Mouse (Mus musculus) small intestine, adult 2 months (tissue): ENCODE data around the gene Fbxl19. TPM values are rescaled to one million over a fixed set of nuclear protein-coding genes. Genes with fewer than 3 reads are reported as not detected.

Experiments used
- H3K27ac ChIP-seq: fragments of 200-500 bp; 2 replicates; pipeline ENCODE4 v1.5.1; 2012; ENCODE audit warnings: low read depth, low read length, control low read depth, inconsistent platforms; ENCODE audit not compliant: insufficient read depth
- H3K27me3 ChIP-seq: fragments of 200-500 bp; 2 replicates; pipeline ENCODE4 v1.6.1; 2012; ENCODE audit warnings: mild to moderate bottlenecking, moderate library complexity, low read length, inconsistent platforms; ENCODE audit not compliant: control insufficient read depth, insufficient read depth
- H3K36me3 ChIP-seq: fragments of 200-500 bp; 2 replicates; pipeline ENCODE4 v1.6.1; 2012; ENCODE audit warnings: mild to moderate bottlenecking, low read length, control low read depth, inconsistent platforms; ENCODE audit not compliant: control insufficient read depth, insufficient read depth
- H3K4me1 ChIP-seq: fragments of 200-500 bp; 2 replicates; pipeline ENCODE4 v1.6.1; 2012; ENCODE audit warnings: low read length, inconsistent platforms, mixed read lengths; ENCODE audit not compliant: control insufficient read depth, insufficient read depth, insufficient read length
- H3K4me3 ChIP-seq: fragments of 200-500 bp; 2 replicates; pipeline ENCODE4 v1.5.1; 2012; ENCODE audit warnings: low read depth, mild to moderate bottlenecking, control low read depth, inconsistent platforms, low read length, moderate library complexity
- CTCF ChIP-seq: fragments of 200-500 bp; IDR thresholded peaks from 2 replicates; pipeline ENCODE4 v1.5.1; 2012; ENCODE audit warnings: low read depth, mild to moderate bottlenecking, control low read depth, inconsistent platforms, low read length, moderate library complexity, mixed read lengths; ENCODE audit not compliant: insufficient replicate concordance, insufficient read length; ENCODE audit errors: extremely low read depth
- POLR2A ChIP-seq: fragments of 200-500 bp; IDR thresholded peaks from 2 replicates; pipeline ENCODE4 v1.6.1; 2012; ENCODE audit warnings: low read depth, mild to moderate bottlenecking, control low read depth, inconsistent platforms, low read length, moderate library complexity
- WGBS: fragments of 180-500 bp; shearing (Covaris S2); methylation state at CpG from one replicate; pipeline ENCODE4 v1.1.7; 2018; 5-methylcytosine and 5-hydroxymethylcytosine counted together
- polyA plus RNA-seq: library from polyadenylated mRNA; depleted of rRNA; stranded (reverse); fragments of >200 nt; gene quantifications from 2 replicates; pipeline ENCODE4 v1.2.3, GENCODE M21; 2012

Fbxl19 gene
- polyA plus RNA-seq, 1 experiment = 53.0 TPM

DNA sequence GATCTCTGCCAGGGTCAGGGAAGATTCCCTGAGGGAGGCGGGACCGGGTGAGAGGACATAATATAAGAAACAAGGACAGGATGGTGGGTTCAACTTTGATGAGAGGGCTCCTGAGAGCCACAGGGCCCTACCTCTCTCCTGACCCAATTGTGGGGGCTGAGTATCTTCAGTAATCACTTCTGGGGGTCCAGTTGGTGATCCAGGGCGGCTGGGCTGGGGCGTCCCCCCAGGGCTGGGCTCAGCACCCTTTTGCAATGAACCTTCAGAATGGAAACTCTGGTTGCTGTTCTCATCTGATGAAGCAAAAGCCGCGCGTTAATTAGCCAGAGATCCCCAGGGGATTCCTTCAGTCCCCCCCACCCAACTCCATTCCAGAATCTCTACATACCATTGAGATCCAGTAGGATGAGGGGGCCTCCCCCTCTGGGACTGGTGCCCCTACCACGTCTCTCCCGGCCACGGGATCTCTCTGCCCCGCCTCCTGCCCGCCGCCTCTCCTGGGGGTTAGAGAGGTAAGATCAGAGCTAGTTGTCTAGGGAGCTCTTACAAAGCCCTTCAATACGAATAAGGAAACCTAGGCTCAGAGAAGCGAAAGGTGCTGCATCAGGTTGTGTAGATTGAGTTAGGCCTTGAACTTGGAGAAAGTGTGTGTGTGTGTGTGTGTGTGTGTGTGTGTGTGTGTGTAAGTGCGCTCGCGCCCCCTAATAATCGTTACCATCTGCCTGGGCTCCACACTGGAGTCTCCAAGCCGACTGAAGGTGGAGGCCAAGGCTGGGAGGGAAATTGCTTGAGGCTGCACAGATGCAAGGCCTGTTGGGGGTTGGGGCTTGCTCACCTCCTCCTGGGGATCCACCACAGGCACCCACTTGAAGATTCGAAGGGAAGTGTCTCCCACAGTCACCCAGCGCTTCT, 37.0 kb upstream of the Fbxl19 start:
- no peak for TF ChIP-seq POLR2A
- no peak for TF ChIP-seq CTCF
- Histone ChIP-seq H3K27me3 (no peaks in the 10 kb centered on the region), H3K4me1 (peaks cover 20% of the 10 kb centered on the region), H3K27ac (peak overlapping the region; percentile 73; the same call in 1 of the 2 replicates), H3K36me3 (peaks cover 6% of the 10 kb centered on the region; the same call in 1 of the 2 replicates), H3K4me3 (peak overlapping the region; percentile 96)
- 60% methylated on average over 22 of the region's 22 CpGs for WGBS

DNA sequence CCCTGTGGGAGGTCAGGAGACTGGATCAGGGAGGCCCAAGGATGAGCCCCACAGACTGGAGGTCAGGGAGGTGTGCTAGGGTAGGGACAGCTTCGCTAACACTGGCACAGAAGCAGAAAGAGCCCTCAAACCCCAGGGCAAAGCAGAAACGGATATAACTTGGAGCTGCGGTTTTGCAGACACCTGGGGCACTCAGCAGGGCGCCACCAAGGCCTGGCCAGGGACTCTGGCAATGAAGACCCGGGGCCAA, 36.5 kb upstream of the Fbxl19 start:
- peaks cover 6% of the 10 kb centered on the region; the same call in 1 of the 2 replicates for H3K36me3 ChIP-seq
- no peaks in the 10 kb centered on the region for H3K27me3 ChIP-seq
- H3K4me1 ChIP-seq = peaks cover 25% of the 10 kb centered on the region
- peak overlapping the region; percentile 73; the same call in 1 of the 2 replicates for H3K27ac ChIP-seq
- no peak for TF ChIP-seq CTCF
- no peak for TF ChIP-seq POLR2A
- WGBS = 3% methylated on average over 5 of the region's 5 CpGs
- H3K4me3 ChIP-seq = peak overlapping the region; percentile 96

DNA sequence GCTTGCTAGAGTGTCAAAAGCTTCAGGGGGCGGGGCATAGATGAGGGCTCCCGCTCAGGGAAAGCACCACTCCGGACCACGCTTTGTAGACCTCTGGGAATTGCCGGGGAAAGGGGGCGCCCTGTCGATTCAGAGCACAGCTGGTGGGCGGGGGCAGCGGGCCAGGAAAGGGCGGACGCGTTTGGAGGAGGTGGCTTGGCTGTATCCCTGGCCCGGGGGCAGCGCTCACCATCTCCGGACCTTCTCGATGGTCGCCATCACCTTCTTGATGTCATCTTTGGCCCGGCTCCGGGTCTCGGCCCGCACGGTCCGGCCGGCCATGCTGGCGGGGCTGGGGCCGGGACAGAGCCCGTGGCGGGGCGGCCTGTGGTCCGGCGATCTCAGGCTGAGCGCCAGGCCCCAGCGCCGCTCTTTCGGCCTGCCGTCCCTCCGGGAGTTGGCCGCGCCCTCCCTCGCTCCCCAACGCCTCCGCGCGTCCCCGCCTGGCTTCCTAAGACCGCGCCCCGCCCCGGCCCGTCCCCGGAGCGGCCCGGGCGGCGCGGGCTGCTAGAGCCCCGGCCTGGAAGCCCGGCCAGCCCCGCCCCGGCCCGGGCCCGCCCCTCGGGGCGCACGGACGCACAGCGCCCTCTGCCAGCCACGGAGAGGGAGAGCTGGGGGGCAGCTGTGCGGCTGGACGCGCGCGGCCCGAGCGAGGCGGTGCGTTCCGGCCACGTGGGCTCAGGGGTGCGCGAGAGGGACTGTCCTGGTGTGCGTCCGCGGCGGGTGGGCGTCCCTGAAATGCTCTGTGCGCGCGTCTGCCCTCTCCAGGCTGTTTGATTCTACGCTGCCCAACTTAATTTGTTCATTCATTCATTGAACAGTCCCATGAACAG, 35.9 kb upstream of the Fbxl19 start, which contains the start of gene Bcl7c:
Gene Bcl7c, minus strand, starts transcription at position 727 of the 872 bp plus-strand sequence.
- peaks cover 6% of the 10 kb centered on the region; the same call in 1 of the 2 replicates for H3K36me3 ChIP-seq
- peak within 1 kb of the TSS; percentile 73 for H3K27ac ChIP-seq
- WGBS = 2% methylated on average over 85 of the region's 90 CpGs
- TF ChIP-seq CTCF (peak; percentile 56; the same call in 1 of the 2 replicates), POLR2A (0 out of 2 replicates have a peak, but pooled peaks have one; percentile 40)
- peak within 1 kb of the TSS; percentile 96 for H3K4me3 ChIP-seq
- H3K4me1 ChIP-seq = peaks cover 25% of the 10 kb centered on the region
- no peaks in the 10 kb centered on the region for H3K27me3 ChIP-seq

- no peak overlapping the region for H3K27ac ChIP-seq
- H3K4me3 ChIP-seq = no peak overlapping the region
- peaks cover 25% of the 10 kb centered on the region for H3K4me1 ChIP-seq
- TF ChIP-seq POLR2A (no peak), CTCF (no peak)
- no peaks in the 10 kb centered on the region for H3K27me3 ChIP-seq
- 79% methylated on average over 5 of the region's 5 CpGs for WGBS
- H3K36me3 ChIP-seq = peaks cover 6% of the 10 kb centered on the region; the same call in 1 of the 2 replicates
Observed at GRCm38 (mm10) chr7:127709261-127709979, 34.9 kb upstream of the Fbxl19 start.

GRCm38 (mm10) chr7:127711031-127711430, 33.3 kb upstream of the Fbxl19 start:
- no peaks in the 10 kb centered on the region for H3K27me3 ChIP-seq
- TF ChIP-seq POLR2A = no peak
- no peak for TF ChIP-seq CTCF
- no peak overlapping the region for H3K4me3 ChIP-seq
- H3K27ac ChIP-seq = no peak overlapping the region
- 56% methylated on average over 3 of the region's 3 CpGs for WGBS
- H3K4me1 ChIP-seq = peaks cover 25% of the 10 kb centered on the region
- H3K36me3 ChIP-seq = no peaks in the 10 kb centered on the region

- Histone ChIP-seq H3K4me3 (no peak overlapping the region), H3K36me3 (no peaks in the 10 kb centered on the region), H3K27ac (no peak overlapping the region), H3K4me1 (peaks cover 25% of the 10 kb centered on the region), H3K27me3 (no peaks in the 10 kb centered on the region)
- TF ChIP-seq POLR2A (no peak), CTCF (no peak)
- 41% methylated on average over 3 of the region's 3 CpGs for WGBS
Observed at GRCm38 (mm10) chr7:127711456-127711855, 32.9 kb upstream of the Fbxl19 start.
